Mouse (Mus musculus) CH12.LX (cell line): ENCODE measurements at regions not wholly inside any gene's neighbourhood (a gene's known extent, or its start where the extent isn't known, plus 50 kb on each side); places are given as distances from the start of the nearest gene placed in this dataset.

ENCODE experiments used
- BHLHE40 ChIP-seq: IDR thresholded peaks from 2 replicates; pipeline ENCODE4 v1.6.1; 2011; ENCODE audit warnings: mild to moderate bottlenecking, low read depth, low read length, improper control_type of control experiment
- HCFC1 ChIP-seq: IDR thresholded peaks from 2 replicates; pipeline ENCODE4 v1.6.1; 2012; ENCODE audit warnings: low read depth, mild to moderate bottlenecking, inconsistent platforms, low read length, improper control_type of control experiment

- no peak for TF ChIP-seq BHLHE40
- TF ChIP-seq HCFC1 = no peak
Observed at GRCm38 (mm10) chr3:148052516-148052915, 937.8 kb downstream of the Adgrl2 start.
